Mouse (Mus musculus) intestine, embryonic 16.5 days (tissue): ENCODE data around the gene Kctd20. TPM values are rescaled to one million over a fixed set of nuclear protein-coding genes. Genes with fewer than 3 reads are reported as not detected.
"Not testable (repeated sequence)": the region's sequence is repeated elsewhere in the genome, so short reads cannot be mapped to it uniquely, and the experiment has no call there.

Source experiments
- ATAC-seq: fragments of 200-750 bp; cut with Nextera tagmentation; 2 replicates; pipeline ENCODE4 v1.8.0; 2017; ENCODE audit warnings: moderate TSS enrichment, moderate library complexity
- H3K27ac ChIP-seq: fragments of 300-500 bp; sonication (generic); 2 replicates; pipeline ENCODE4 v1.5.1; 2014; ENCODE audit warnings: mild to moderate bottlenecking, low read length
- H3K27me3 ChIP-seq: fragments of 300-500 bp; sonication (generic); replicated peaks from 2 replicates; pipeline ENCODE4 v1.6.1; 2014; ENCODE audit warnings: low read length, control low read depth, mixed read lengths; ENCODE audit not compliant: control insufficient read depth, insufficient read depth
- H3K36me3 ChIP-seq: fragments of 300-500 bp; sonication (generic); 2 replicates; pipeline ENCODE4 v1.6.1; 2014; ENCODE audit warnings: low read length, control low read depth; ENCODE audit not compliant: control insufficient read depth, insufficient read depth
- H3K4me1 ChIP-seq: fragments of 300-500 bp; sonication (generic); 2 replicates; pipeline ENCODE4 v1.6.1; 2014; ENCODE audit warnings: low read length, control low read depth, mixed read lengths; ENCODE audit not compliant: control insufficient read depth, insufficient read depth
- H3K4me2 ChIP-seq: fragments of 300-500 bp; sonication (generic); 2 replicates; pipeline ENCODE4 v1.6.1; 2014; ENCODE audit warnings: low read depth, low read length, control low read depth
- H3K4me3 ChIP-seq: fragments of 300-500 bp; sonication (generic); 2 replicates; pipeline ENCODE4 v1.5.1; 2014; ENCODE audit warnings: mild to moderate bottlenecking, low read length
- H3K9ac ChIP-seq: fragments of 300-500 bp; sonication (generic); 2 replicates; pipeline ENCODE4 v1.6.1; 2014; ENCODE audit warnings: low read depth, low read length
- H3K9me3 ChIP-seq: fragments of 300-500 bp; sonication (generic); 2 replicates; pipeline ENCODE4 v1.6.1; 2016; ENCODE audit warnings: low read length, control low read depth; ENCODE audit not compliant: control insufficient read depth
- WGBS: fragments of 180-500 bp; shearing (Covaris S2); extraction: QIAGEN DNeasy Blood & Tissue Kit; methylation state at CpG from one replicate; pipeline ENCODE4 v1.1.7; 2014; 5-methylcytosine and 5-hydroxymethylcytosine counted together
- polyA plus RNA-seq: library from polyadenylated mRNA; unstranded; fragments of >200 nt; fragmentation: Nextera tagmentation; extraction: Ambion mirVana; gene quantifications from 2 replicates; pipeline ENCODE4 v1.2.1, GENCODE M21; 2015

The Kctd20 gene
- polyA plus RNA-seq, 1 experiment from 2014 or later: 62.3 TPM

DNA sequence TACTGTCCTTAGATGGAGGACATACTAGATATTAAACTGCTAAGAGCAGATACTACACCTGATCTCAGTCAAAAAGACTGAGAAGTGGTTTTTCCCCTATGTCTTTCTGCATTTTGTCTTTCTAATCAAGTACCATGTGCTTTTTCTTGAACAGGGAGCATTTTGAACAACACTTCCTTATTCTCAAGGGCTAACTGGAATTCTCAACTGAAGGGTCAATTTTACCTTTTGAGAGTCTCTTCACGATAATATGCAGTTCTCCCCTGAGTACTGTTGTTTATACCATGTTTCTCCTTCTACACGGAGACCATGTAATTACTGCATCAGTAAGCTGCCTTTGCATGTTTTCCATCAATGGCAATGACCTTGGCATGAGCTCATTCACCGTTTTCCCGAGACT is 38.3 kb downstream of the Kctd20 start:
- Histone ChIP-seq H3K9me3 (no peaks in the 10 kb centered on the region), H3K4me1 (no peaks in the 10 kb centered on the region), H3K27me3 (no peaks in the 10 kb centered on the region), H3K9ac (no peak overlapping the region), H3K36me3 (peaks cover 13% of the 10 kb centered on the region), H3K4me3 (no peak overlapping the region), H3K27ac (no peak overlapping the region), H3K4me2 (no peak overlapping the region)
- 67% methylated on average over 4 of the region's 4 CpGs for WGBS
- no peak for ATAC-seq

DNA sequence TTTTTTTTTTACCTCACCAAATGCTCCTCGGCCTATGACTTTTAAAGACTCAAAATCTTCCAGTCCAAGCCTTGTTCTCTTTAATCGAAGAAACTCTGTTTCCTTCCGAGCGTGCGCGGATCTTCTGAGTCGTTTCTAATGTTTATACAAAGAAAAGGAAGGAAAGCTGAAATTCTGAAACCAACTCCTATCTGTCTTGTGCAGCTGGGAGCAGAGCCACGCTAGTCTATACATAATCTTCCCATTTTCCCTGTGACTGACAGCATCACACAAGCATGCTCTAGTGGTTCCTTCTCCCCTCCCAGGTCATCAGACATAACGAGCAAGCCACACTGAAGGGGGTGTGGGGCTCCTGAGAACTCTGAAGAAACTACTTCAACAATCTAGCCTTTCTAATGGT is 39.5 kb downstream of the Kctd20 start:
- Histone ChIP-seq H3K27me3 (no peaks in the 10 kb centered on the region), H3K27ac (no peak overlapping the region), H3K9me3 (no peaks in the 10 kb centered on the region), H3K4me1 (no peaks in the 10 kb centered on the region), H3K36me3 (peaks cover 13% of the 10 kb centered on the region), H3K4me3 (no peak overlapping the region), H3K4me2 (no peak overlapping the region), H3K9ac (no peak overlapping the region)
- ATAC-seq: no peak
- 69% methylated on average over 9 of the region's 9 CpGs for WGBS

DNA sequence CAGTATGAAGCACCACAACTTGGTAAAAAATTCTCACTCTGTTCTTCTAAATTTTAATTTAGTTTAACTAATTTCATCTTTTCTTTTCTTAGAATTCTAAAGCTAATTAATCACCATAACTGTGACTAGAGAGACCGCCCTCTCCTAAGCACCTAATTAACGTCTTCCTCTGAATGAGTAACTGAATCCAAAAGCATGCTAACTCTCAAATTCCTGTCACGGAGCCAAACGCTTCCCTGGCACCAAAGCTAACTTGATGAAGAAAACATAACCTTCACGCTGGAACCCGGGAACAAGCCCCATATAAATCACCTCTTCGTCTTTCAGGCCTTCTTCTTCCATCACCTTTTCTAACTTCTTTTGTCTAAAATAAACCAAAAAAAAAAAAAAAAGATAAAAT is 40.4 kb downstream of the Kctd20 start:
- Histone ChIP-seq H3K4me1 (no peaks in the 10 kb centered on the region), H3K27me3 (no peaks in the 10 kb centered on the region), H3K4me2 (no peak overlapping the region), H3K9me3 (no peaks in the 10 kb centered on the region), H3K27ac (no peak overlapping the region), H3K36me3 (peaks cover 10% of the 10 kb centered on the region), H3K4me3 (no peak overlapping the region), H3K9ac (no peak overlapping the region)
- 51% methylated on average over 7 of the region's 7 CpGs for WGBS
- no peak for ATAC-seq

DNA sequence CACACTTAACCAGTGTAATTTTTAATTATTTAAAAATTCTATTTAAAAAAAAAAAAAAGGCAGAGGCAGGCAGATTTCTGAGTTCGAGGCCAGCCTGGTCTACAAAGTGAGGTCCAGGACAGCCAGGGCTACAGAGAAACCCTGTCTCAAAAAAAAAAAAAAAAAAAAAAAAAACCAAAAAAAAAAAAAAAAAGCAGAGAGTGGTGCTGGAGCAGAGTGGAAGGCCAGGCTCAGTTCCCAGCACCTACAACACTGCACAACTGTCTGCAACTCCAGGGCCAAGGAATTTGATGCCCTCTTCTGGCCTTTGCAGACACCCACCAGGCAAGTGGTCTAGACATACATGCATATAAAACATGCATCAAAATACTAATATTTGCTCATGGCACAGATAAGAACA is 41.3 kb downstream of the Kctd20 start:
- H3K36me3 ChIP-seq, H3K9me3 ChIP-seq, H3K27me3 ChIP-seq, H3K9ac ChIP-seq, ATAC-seq, H3K4me1 ChIP-seq, H3K4me2 ChIP-seq, H3K27ac ChIP-seq, H3K4me3 ChIP-seq: not testable (repeated sequence)
- 96% methylated on average over 1 of the region's 1 CpGs for WGBS

DNA sequence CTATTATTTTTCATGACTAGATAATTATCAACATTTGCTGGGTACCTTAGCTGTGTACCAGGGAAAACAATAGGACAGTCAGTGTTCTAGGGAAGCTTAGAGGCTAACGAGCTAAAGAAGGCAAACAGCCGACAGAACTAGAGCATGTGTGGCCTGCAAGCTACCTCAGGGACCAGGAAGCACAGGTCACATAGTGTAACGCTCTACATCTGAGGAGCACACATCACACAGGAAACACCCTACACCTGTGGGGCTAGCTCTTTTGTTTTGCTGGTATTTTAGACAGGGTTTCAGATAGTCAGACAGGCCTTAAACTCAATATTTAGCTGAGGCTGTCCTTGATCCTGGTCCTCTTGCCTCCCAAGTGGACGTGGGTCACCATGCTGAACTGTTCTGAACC is 42.9 kb downstream of the Kctd20 start:
- ATAC-seq: no peak
- Histone ChIP-seq H3K9me3 (no peaks in the 10 kb centered on the region), H3K4me1 (no peaks in the 10 kb centered on the region), H3K27ac (no peak overlapping the region), H3K4me2 (no peak overlapping the region), H3K27me3 (no peaks in the 10 kb centered on the region), H3K4me3 (no peak overlapping the region), H3K36me3 (no peaks in the 10 kb centered on the region), H3K9ac (no peak overlapping the region)
- WGBS: 86% methylated on average over 4 of the region's 4 CpGs

DNA sequence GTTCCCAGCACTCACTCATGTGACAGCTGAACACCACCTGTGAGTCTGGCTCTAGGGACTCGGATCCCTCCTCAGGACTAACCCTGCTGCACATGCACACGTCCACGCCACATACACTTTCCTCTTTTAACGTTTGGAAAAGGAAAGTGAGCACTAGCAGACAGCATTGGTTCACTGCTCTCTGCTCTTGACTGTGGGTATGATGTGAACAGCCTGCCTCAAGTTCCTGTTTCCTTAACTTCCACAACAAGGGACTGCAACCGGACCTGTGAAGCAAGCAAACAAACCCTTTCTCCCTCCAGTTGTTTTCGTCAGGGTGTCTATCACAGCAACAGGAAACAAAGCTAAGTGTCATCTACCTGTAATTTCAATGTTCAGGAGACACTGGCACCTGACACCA is 48.7 kb downstream of the Kctd20 start:
- 87% methylated on average over 6 of the region's 6 CpGs for WGBS
- H3K27me3 ChIP-seq: no peaks in the 10 kb centered on the region
- peaks cover 7% of the 10 kb centered on the region for H3K4me1 ChIP-seq
- H3K27ac ChIP-seq: no peak overlapping the region
- no peak overlapping the region for H3K4me2 ChIP-seq
- no peak overlapping the region for H3K9ac ChIP-seq
- no peak for ATAC-seq
- H3K9me3 ChIP-seq: no peaks in the 10 kb centered on the region
- H3K4me3 ChIP-seq: no peak overlapping the region
- 0 out of 2 replicates have a peak, but pooled peaks cover 3% of the 10 kb centered on the region for H3K36me3 ChIP-seq

DNA sequence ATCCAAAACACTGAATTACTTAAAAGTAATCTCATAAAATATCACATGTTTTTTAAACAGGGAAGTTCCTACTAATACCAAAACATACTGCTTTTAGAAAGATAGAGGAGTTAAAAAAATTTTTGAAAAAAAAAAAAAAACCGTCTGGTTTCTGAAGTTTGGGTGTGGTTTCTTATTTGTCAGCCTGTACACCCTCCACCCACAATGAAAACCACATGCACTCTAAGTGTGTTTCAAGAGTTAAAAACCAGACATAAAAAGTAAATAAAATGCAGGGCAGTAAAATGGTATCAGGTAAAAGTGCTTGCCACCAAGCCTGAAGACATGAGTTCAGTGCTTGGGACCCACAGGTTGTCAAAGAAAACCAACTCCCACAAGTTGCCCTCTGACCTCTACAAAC is 52.0 kb downstream of the Kctd20 start:
- Histone ChIP-seq H3K4me1 (peaks cover 15% of the 10 kb centered on the region), H3K27me3 (no peaks in the 10 kb centered on the region), H3K9ac (no peak overlapping the region), H3K4me3 (no peak overlapping the region), H3K9me3 (no peaks in the 10 kb centered on the region), H3K27ac (no peak overlapping the region), H3K4me2 (no peak overlapping the region), H3K36me3 (0 out of 2 replicates have a peak, but pooled peaks cover 3% of the 10 kb centered on the region)
- no peak for ATAC-seq
- 57% methylated on average over 1 of the region's 1 CpGs for WGBS

DNA sequence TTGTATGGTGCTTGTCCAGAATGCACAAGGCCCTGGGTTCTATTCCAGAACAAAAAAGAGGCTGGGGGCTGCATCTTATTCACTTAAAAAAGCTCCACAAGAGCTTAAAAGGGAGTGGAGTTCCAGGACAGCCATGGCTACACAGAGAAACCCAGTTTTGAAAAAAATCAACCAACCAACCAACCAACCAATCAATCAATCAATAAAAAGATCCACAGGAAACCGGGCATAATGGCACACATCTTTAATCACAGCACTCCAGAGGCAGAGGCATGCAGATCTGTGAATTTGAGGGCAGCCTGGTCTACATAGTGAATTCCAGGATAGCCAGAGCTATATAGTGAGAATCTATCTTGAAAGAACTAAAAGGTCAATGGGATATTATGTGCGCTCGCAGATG is 53.3 kb downstream of the Kctd20 start:
- Histone ChIP-seq H3K9ac (no peak overlapping the region), H3K9me3 (no peaks in the 10 kb centered on the region), H3K27ac (no peak overlapping the region), H3K27me3 (no peaks in the 10 kb centered on the region), H3K4me3 (no peak overlapping the region), H3K4me2 (no peak overlapping the region), H3K4me1 (peaks cover 15% of the 10 kb centered on the region), H3K36me3 (0 out of 2 replicates have a peak, but pooled peaks cover 3% of the 10 kb centered on the region)
- no peak for ATAC-seq
- WGBS: 93% methylated on average over 3 of the region's 3 CpGs

DNA sequence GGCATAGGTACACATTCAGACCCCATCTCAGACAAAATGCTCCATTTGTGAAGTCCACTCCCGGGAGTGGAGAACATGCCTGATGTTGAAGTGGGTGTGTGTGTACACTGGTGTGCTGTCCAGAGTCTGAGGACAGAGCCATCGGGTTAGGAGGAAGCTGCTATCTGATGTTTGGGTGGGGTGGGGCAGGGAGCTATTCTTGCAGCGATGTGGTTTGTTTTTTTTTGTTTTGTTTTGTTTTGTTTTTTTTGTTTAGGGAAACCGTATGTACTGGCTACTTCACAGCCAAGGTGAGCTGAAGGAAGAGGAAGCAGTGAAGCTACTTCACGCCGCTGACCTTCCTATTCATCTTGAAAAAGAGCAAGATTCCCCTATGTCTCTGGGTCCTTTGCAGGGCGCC is 55.1 kb downstream of the Kctd20 start:
- H3K9me3 ChIP-seq: no peaks in the 10 kb centered on the region
- H3K4me1 ChIP-seq: peaks cover 15% of the 10 kb centered on the region
- peak overlapping the region; percentile 95 for H3K9ac ChIP-seq
- ATAC-seq: no peak
- 5% methylated on average over 7 of the region's 7 CpGs for WGBS
- no peaks in the 10 kb centered on the region for H3K36me3 ChIP-seq
- H3K27me3 ChIP-seq: no peaks in the 10 kb centered on the region
- peak overlapping the region; percentile 96 for H3K4me3 ChIP-seq
- peak overlapping the region; percentile 90 for H3K27ac ChIP-seq
- H3K4me2 ChIP-seq: peak overlapping the region; percentile 57

DNA sequence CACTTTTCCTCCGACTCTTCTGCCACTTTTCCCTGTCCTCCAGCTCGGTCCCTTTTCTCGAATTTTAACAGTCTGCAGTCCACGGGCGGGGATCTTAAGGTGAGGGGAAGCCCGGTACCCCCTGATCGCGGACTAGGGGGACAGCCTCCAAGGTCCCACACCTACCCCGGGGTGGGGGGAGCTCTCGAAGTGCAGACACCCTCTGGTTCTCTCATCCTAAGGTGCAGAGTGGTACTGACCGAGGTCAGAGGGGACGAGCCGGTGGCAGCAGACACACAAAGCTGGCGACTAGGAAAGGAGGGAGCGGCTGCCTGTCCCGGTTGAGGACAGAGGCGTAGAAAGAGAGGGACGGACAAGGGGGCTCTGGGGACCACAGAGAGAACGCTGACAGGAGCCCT is 55.5 kb downstream of the Kctd20 start:
- no peaks in the 10 kb centered on the region for H3K36me3 ChIP-seq
- peaks cover 15% of the 10 kb centered on the region for H3K4me1 ChIP-seq
- H3K27ac ChIP-seq: peak overlapping the region; percentile 90
- WGBS: under 1% methylated on average over 19 of the region's 19 CpGs
- no peaks in the 10 kb centered on the region for H3K27me3 ChIP-seq
- H3K4me3 ChIP-seq: peak overlapping the region; percentile 96
- no peak for ATAC-seq
- peak overlapping the region; percentile 95 for H3K9ac ChIP-seq
- no peaks in the 10 kb centered on the region for H3K9me3 ChIP-seq
- H3K4me2 ChIP-seq: peak overlapping the region; percentile 57
